Mouse (Mus musculus): Measurements from ENCODE around the gene Zfp689. TPM values are rescaled to one million over a fixed set of nuclear protein-coding genes. Genes with fewer than 3 reads are reported as not detected.
"Not testable (repeated sequence)": the region's sequence is repeated elsewhere in the genome, so short reads cannot be mapped to it uniquely, and the experiment has no call there.

Zfp689 gene
- 3.1 and 4.3 TPM in 2 replicates for total RNA-seq (2017)

- ATAC-seq (replicated peaks in 1 of 2; ENCODE audit: insufficient read depth in 1 of 2, low FRiP score in 2 of 2, low TSS enrichment in 1 of 2, low read depth in 1 of 2, poor library complexity in 2 of 2, severe bottlenecking in 2 of 2), result peak; percentile 75 to 94
Measured at GRCm38 (mm10) chr7:127448521-127449300, at the start of gene Zfp689. TSS of gene Zfp689 (minus strand) at chr7:127449158.

GRCm38 (mm10) chr7:127498407-127498806 lies 49.4 kb upstream of the Zfp689 start:
- ATAC-seq (replicated peaks in 1 of 2; ENCODE audit: insufficient read depth in 1 of 2, low FRiP score in 2 of 2, low TSS enrichment in 1 of 2, low read depth in 1 of 2, poor library complexity in 2 of 2, severe bottlenecking in 2 of 2), result no peak; a peak in 1 of 4 replicates

GRCm38 (mm10) chr7:127497382-127497781 lies 48.4 kb upstream of the Zfp689 start:
- no peak for ATAC-seq (replicated peaks in 1 of 2; ENCODE audit: insufficient read depth in 1 of 2, low FRiP score in 2 of 2, low TSS enrichment in 1 of 2, low read depth in 1 of 2, poor library complexity in 2 of 2, severe bottlenecking in 2 of 2)

GRCm38 (mm10) chr7:127494648-127495047 lies 45.7 kb upstream of the Zfp689 start:
- ATAC-seq (replicated peaks in 1 of 2; ENCODE audit: insufficient read depth in 1 of 2, low FRiP score in 2 of 2, low TSS enrichment in 1 of 2, low read depth in 1 of 2, poor library complexity in 2 of 2, severe bottlenecking in 2 of 2), result no peak

GRCm38 (mm10) chr7:127491846-127492245 lies 42.9 kb upstream of the Zfp689 start:
- ATAC-seq (replicated peaks in 1 of 2; ENCODE audit: insufficient read depth in 1 of 2, low FRiP score in 2 of 2, low TSS enrichment in 1 of 2, low read depth in 1 of 2, poor library complexity in 2 of 2, severe bottlenecking in 2 of 2), result no peak

GRCm38 (mm10) chr7:127489982-127490381 lies 41.0 kb upstream of the Zfp689 start:
- no peak for ATAC-seq (replicated peaks in 1 of 2; ENCODE audit: insufficient read depth in 1 of 2, low FRiP score in 2 of 2, low TSS enrichment in 1 of 2, low read depth in 1 of 2, poor library complexity in 2 of 2, severe bottlenecking in 2 of 2)

GRCm38 (mm10) chr7:127488364-127488763 lies 39.4 kb upstream of the Zfp689 start:
- ATAC-seq (replicated peaks in 1 of 2; ENCODE audit: insufficient read depth in 1 of 2, low FRiP score in 2 of 2, low TSS enrichment in 1 of 2, low read depth in 1 of 2, poor library complexity in 2 of 2, severe bottlenecking in 2 of 2), result not testable (repeated sequence)

GRCm38 (mm10) chr7:127485416-127485815 lies 36.5 kb upstream of the Zfp689 start:
- ATAC-seq (replicated peaks in 1 of 2; ENCODE audit: insufficient read depth in 1 of 2, low FRiP score in 2 of 2, low TSS enrichment in 1 of 2, low read depth in 1 of 2, poor library complexity in 2 of 2, severe bottlenecking in 2 of 2), result no peak

- ATAC-seq (replicated peaks in 1 of 2; ENCODE audit: insufficient read depth in 1 of 2, low FRiP score in 2 of 2, low TSS enrichment in 1 of 2, low read depth in 1 of 2, poor library complexity in 2 of 2, severe bottlenecking in 2 of 2), result no peak
Measured at GRCm38 (mm10) chr7:127480321-127480720, 31.4 kb upstream of the Zfp689 start.

- no peak for ATAC-seq (replicated peaks in 1 of 2; ENCODE audit: insufficient read depth in 1 of 2, low FRiP score in 2 of 2, low TSS enrichment in 1 of 2, low read depth in 1 of 2, poor library complexity in 2 of 2, severe bottlenecking in 2 of 2)
Measured at GRCm38 (mm10) chr7:127479318-127480225, 30.6 kb upstream of the Zfp689 start.

GRCm38 (mm10) chr7:127478635-127479317 lies 29.8 kb upstream of the Zfp689 start, which contains the start of gene Fbrs:
TSS of gene Fbrs (plus strand) at chr7:127479199.
- peak; percentile 30 to 53 for ATAC-seq (replicated peaks in 1 of 2; ENCODE audit: insufficient read depth in 1 of 2, low FRiP score in 2 of 2, low TSS enrichment in 1 of 2, low read depth in 1 of 2, poor library complexity in 2 of 2, severe bottlenecking in 2 of 2)

GRCm38 (mm10) chr7:127477687-127478634 lies 29.0 kb upstream of the Zfp689 start:
- ATAC-seq (replicated peaks in 1 of 2; ENCODE audit: insufficient read depth in 1 of 2, low FRiP score in 2 of 2, low TSS enrichment in 1 of 2, low read depth in 1 of 2, poor library complexity in 2 of 2, severe bottlenecking in 2 of 2), result peak; percentile 84 to 88

GRCm38 (mm10) chr7:127476855-127477254 lies 27.9 kb upstream of the Zfp689 start:
- ATAC-seq (replicated peaks in 1 of 2; ENCODE audit: insufficient read depth in 1 of 2, low FRiP score in 2 of 2, low TSS enrichment in 1 of 2, low read depth in 1 of 2, poor library complexity in 2 of 2, severe bottlenecking in 2 of 2), result no peak

- no peak for ATAC-seq (replicated peaks in 1 of 2; ENCODE audit: insufficient read depth in 1 of 2, low FRiP score in 2 of 2, low TSS enrichment in 1 of 2, low read depth in 1 of 2, poor library complexity in 2 of 2, severe bottlenecking in 2 of 2)
Measured at GRCm38 (mm10) chr7:127476336-127476735, 27.4 kb upstream of the Zfp689 start.

- no peak for ATAC-seq (replicated peaks in 1 of 2; ENCODE audit: insufficient read depth in 1 of 2, low FRiP score in 2 of 2, low TSS enrichment in 1 of 2, low read depth in 1 of 2, poor library complexity in 2 of 2, severe bottlenecking in 2 of 2)
Measured at GRCm38 (mm10) chr7:127475186-127475740, 26.3 kb upstream of the Zfp689 start.

GRCm38 (mm10) chr7:127474378-127475070 lies 25.6 kb upstream of the Zfp689 start:
- no peak for ATAC-seq (replicated peaks in 1 of 2; ENCODE audit: insufficient read depth in 1 of 2, low FRiP score in 2 of 2, low TSS enrichment in 1 of 2, low read depth in 1 of 2, poor library complexity in 2 of 2, severe bottlenecking in 2 of 2)

Measured in hematopoietic stem cell, adult 5-6 weeks (primary cell).